Mouse (Mus musculus) kidney, postnatal 0 days (tissue): ENCODE measurements at regions not wholly inside any gene's neighbourhood (a gene's known extent, or its start where the extent isn't known, plus 50 kb on each side); places are given as distances from the start of the nearest gene placed in this dataset.
A peak's percentile ranks its signal among the peaks of the same experiment; 100 is the strongest.

Experiments used
- ATAC-seq: fragments of 200-750 bp; cut with Nextera tagmentation; replicated peaks from 2 replicates; pipeline ENCODE4 v1.8.0; 2017; ENCODE audit warnings: low read depth, moderate number of reproducible peaks, moderate TSS enrichment, moderate library complexity; ENCODE audit not compliant: low FRiP score
- DNase-seq: peaks from one replicate; pipeline ENCODE4 v3.0.0-alpha.2; 2016; ENCODE audit warnings: low spot score
- H3K27ac ChIP-seq: fragments of 300-500 bp; sonication (generic); 2 replicates; pipeline ENCODE4 v1.5.1; 2014; ENCODE audit warnings: mild to moderate bottlenecking
- H3K27me3 ChIP-seq: fragments of 300-500 bp; sonication (generic); 2 replicates; pipeline ENCODE4 v1.6.1; 2014; ENCODE audit warnings: low read length, mixed read lengths; ENCODE audit not compliant: insufficient read depth
- H3K36me3 ChIP-seq: fragments of 300-500 bp; sonication (generic); 2 replicates; pipeline ENCODE4 v1.6.1; 2014; ENCODE audit warnings: low read length, mixed read lengths; ENCODE audit not compliant: insufficient read depth
- H3K4me1 ChIP-seq: fragments of 300-500 bp; sonication (generic); replicated peaks from 2 replicates; pipeline ENCODE4 v1.6.1; 2014; ENCODE audit warnings: antibody characterized with exemption, low read length, mixed read lengths; ENCODE audit not compliant: insufficient read depth
- H3K4me2 ChIP-seq: fragments of 300-500 bp; sonication (generic); 2 replicates; pipeline ENCODE4 v1.6.1; 2014; ENCODE audit warnings: mild to moderate bottlenecking, low read length, moderate library complexity, mixed read lengths
- H3K4me3 ChIP-seq: fragments of 300-500 bp; sonication (generic); replicated peaks from 2 replicates; pipeline ENCODE4 v1.5.1; 2014; ENCODE audit warnings: low read depth, low read length
- H3K9ac ChIP-seq: fragments of 300-500 bp; sonication (generic); 2 replicates; pipeline ENCODE4 v1.6.1; 2014; ENCODE audit warnings: low read depth, low read length
- H3K9me3 ChIP-seq: fragments of 300-500 bp; sonication (generic); replicated peaks from 2 replicates; pipeline ENCODE4 v1.6.1; 2016; ENCODE audit warnings: low read length, inconsistent platforms, mixed read lengths
- CTCF ChIP-seq: IDR thresholded peaks from 2 replicates; pipeline ENCODE4 v1.5.1; 2016; ENCODE audit warnings: antibody characterized with exemption, low read depth, mild to moderate bottlenecking, moderate library complexity
- WGBS: fragments of 180-500 bp; shearing (Covaris S2); extraction: QIAGEN DNeasy Blood & Tissue Kit; methylation state at CpG from one replicate; pipeline ENCODE4 v1.1.7; 2014; 5-methylcytosine and 5-hydroxymethylcytosine counted together

DNA sequence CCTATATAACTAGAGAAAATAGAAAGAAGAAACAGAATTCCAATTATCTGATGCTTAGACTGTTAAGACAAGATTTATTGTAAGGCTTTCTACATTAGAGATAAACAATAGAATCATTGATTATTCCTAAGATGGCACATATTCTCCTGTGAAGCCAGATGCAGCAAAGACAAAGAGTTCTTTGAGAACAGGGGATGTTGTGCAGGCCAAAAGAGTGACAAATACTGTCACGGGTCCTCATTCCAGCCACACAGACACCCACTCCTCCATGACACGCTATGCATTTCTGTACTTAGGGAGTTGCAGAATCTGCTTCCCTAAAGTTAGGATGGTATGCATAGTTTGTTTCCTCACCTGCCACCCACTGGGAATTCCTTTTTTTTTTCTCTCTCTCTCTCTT lies 245.2 kb downstream of the Sv2b start:
- Histone ChIP-seq H3K9me3 (no peaks in the 10 kb centered on the region), H3K4me3 (no peak overlapping the region), H3K9ac (no peak overlapping the region), H3K36me3 (no peaks in the 10 kb centered on the region), H3K4me2 (no peak overlapping the region), H3K27me3 (no peaks in the 10 kb centered on the region), H3K4me1 (no peaks in the 10 kb centered on the region), H3K27ac (no peak overlapping the region)
- DNase-seq: no peak
- no peak for TF ChIP-seq CTCF
- ATAC-seq: no peak
- WGBS: 88% methylated on average over 2 of the region's 2 CpGs

DNA sequence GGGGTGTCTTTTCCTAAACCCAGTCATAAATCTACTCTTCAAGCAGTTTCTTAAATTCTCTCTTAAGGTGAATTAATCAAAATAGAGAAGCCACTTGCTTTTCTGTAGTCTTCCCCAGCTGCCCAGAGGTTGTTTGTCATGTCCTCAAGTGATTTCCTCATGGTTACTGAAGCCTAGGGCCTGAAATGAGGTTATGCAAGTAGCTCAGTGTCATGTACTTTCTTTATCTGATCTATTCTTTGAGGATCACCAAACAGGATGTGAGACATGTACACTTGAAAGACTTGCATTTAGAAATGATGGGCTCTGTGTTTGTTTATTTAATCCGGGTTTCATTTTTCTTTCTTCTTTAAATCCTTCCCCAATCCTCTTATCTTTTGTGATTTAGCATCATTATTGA lies 258.8 kb downstream of the Sv2b start:
- Histone ChIP-seq H3K36me3 (no peaks in the 10 kb centered on the region), H3K4me2 (no peak overlapping the region), H3K9me3 (no peaks in the 10 kb centered on the region), H3K4me1 (no peaks in the 10 kb centered on the region), H3K27ac (no peak overlapping the region), H3K27me3 (no peaks in the 10 kb centered on the region), H3K9ac (no peak overlapping the region), H3K4me3 (no peak overlapping the region)
- TF ChIP-seq CTCF: no peak
- DNase-seq: peak; percentile 69
- 55% methylated on average over 1 of the region's 1 CpGs for whole genome bisulfite sequencing
- no peak for ATAC-seq

DNA sequence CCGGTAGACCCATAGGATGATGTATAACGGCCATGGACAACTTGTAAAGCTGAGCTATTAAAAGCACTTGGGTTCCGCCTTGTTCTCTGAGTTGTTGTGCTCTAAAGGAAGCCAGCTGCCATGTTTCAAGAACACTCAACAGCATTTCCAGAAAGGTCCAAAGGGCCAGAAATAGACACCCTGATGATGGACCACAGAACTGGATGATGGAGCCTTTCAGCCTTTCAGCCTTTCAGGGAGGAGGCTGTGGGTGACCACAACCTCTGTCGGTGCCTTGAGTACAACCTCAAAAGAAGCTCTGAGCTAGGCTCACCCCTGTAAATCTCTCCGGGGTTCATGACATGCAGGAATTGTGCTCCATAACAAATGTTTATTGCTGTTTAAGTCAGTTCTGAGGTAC lies 259.3 kb downstream of the Sv2b start:
- WGBS: 54% methylated on average over 5 of the region's 5 CpGs
- ATAC-seq: 0 out of 2 replicates have a peak, but pooled peaks have one; percentile 17
- no peaks in the 10 kb centered on the region for H3K36me3 ChIP-seq
- TF ChIP-seq CTCF: no peak
- no peaks in the 10 kb centered on the region for H3K27me3 ChIP-seq
- H3K27ac ChIP-seq: 0 out of 2 replicates have a peak overlapping the region, but pooled peaks have one; percentile 15
- H3K9ac ChIP-seq: no peak overlapping the region
- no peak overlapping the region for H3K4me3 ChIP-seq
- no peak overlapping the region for H3K4me2 ChIP-seq
- H3K9me3 ChIP-seq: no peaks in the 10 kb centered on the region
- H3K4me1 ChIP-seq: no peaks in the 10 kb centered on the region
- DNase-seq: peak; percentile 80

DNA sequence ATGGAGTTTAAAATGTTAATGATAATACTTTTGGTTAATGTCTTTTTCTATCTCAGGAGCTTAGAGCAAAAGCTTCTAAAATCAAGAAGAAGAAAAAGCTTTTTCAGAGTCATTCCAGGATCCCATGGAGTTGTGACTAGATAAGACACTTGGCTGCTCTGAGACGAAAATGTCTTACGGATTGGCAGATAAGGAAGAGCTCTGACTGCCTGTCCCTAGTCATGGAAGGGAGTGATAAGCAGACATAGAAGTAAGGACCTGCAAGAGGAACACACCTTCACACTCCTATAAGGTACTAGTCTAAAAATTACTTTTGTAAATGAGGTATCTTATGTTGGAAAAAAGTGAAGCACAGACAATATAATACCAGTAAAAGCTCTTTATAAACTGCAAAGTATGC lies 260.2 kb downstream of the Sv2b start:
- 86% methylated on average over 2 of the region's 2 CpGs for WGBS
- no peak overlapping the region for H3K27ac ChIP-seq
- TF ChIP-seq CTCF: no peak
- no peaks in the 10 kb centered on the region for H3K27me3 ChIP-seq
- no peak for DNase-seq
- no peak overlapping the region for H3K9ac ChIP-seq
- no peak overlapping the region for H3K4me3 ChIP-seq
- no peaks in the 10 kb centered on the region for H3K36me3 ChIP-seq
- H3K4me1 ChIP-seq: no peaks in the 10 kb centered on the region
- no peaks in the 10 kb centered on the region for H3K9me3 ChIP-seq
- no peak for ATAC-seq
- H3K4me2 ChIP-seq: no peak overlapping the region

DNA sequence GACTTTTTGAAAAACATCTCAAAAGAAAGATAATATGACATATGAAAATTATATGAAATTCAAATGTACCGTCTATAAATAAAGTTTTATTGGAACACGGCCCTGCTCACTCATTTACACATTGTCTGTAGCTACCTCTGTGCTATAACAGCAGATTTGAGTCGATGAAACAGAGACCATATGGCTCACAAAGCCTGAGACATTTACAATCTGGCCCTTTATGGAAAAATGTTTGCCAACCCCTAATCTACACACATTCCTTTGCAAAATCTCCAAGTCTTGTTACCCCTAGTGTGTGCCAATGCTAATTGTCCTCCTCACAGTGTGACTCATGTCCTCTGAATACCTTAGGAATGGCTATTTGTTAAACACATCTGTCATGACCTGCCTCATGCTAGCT lies 261.2 kb downstream of the Sv2b start:
- H3K4me2 ChIP-seq: no peak overlapping the region
- H3K4me3 ChIP-seq: no peak overlapping the region
- no peaks in the 10 kb centered on the region for H3K4me1 ChIP-seq
- H3K9me3 ChIP-seq: no peaks in the 10 kb centered on the region
- TF ChIP-seq CTCF: no peak
- no peaks in the 10 kb centered on the region for H3K27me3 ChIP-seq
- DNase-seq (no peak), ATAC-seq (no peak)
- no peaks in the 10 kb centered on the region for H3K36me3 ChIP-seq
- WGBS: 86% methylated on average over 3 of the region's 3 CpGs
- no peak overlapping the region for H3K27ac ChIP-seq
- no peak overlapping the region for H3K9ac ChIP-seq

DNA sequence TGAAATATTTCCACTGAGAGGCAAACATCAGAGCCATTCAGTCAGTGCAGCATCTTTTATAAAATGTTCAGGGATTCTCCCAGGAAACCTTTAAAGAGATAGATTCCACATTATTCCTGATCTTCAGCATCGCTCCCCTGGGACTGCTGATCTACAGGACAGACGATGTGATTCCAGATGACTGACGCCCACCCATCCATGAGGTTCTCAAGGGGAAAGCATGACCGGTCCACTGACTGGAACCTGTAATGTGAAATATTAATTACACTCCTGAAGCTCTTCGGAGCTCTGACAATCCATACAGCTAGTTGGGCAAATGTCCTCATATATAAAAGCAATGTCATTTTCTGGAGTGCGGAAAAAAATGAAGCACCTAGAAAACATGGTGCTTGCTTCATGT lies 268.2 kb downstream of the Sv2b start:
- no peak for ATAC-seq

DNA sequence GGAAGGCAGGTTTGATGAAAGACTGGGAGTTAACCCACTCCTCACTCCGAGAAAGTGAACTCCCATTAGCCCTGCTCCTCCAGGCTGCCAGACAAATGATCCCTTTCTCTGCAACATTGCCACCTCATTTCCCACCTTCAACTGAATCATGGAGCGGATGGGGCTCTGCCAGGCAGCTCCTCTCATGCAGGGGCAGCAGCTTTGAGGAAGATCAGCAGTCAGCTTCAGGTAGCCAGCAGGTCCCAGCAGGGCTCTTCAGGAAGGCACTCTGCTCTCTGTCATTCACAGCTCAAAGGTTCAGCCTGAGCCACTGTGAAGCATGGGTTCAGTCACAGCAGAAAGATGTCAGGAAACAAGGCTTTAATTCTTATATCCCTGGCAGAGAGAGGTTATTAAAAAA lies 282.9 kb downstream of the Sv2b start:
- Histone ChIP-seq H3K27ac (no peak overlapping the region), H3K4me2 (no peak overlapping the region), H3K9me3 (no peaks in the 10 kb centered on the region), H3K9ac (no peak overlapping the region), H3K4me1 (no peaks in the 10 kb centered on the region), H3K27me3 (no peaks in the 10 kb centered on the region), H3K4me3 (no peak overlapping the region), H3K36me3 (no peaks in the 10 kb centered on the region)
- DNase-seq (no peak), ATAC-seq (no peak)
- 43% methylated on average over 2 of the region's 2 CpGs for WGBS
- no peak for TF ChIP-seq CTCF

More for the DNA sequence above, 268.2 kb downstream of the Sv2b start:
- no peaks in the 10 kb centered on the region for H3K36me3 ChIP-seq
- WGBS: 51% methylated on average over 6 of the region's 6 CpGs
- H3K4me2 ChIP-seq: no peak overlapping the region
- no peak overlapping the region for H3K27ac ChIP-seq
- H3K4me3 ChIP-seq: no peak overlapping the region
- no peak for TF ChIP-seq CTCF
- H3K27me3 ChIP-seq: no peaks in the 10 kb centered on the region
- DNase-seq: peak; percentile 9
- H3K4me1 ChIP-seq: no peaks in the 10 kb centered on the region
- H3K9ac ChIP-seq: no peak overlapping the region
- no peaks in the 10 kb centered on the region for H3K9me3 ChIP-seq
